Mouse (Mus musculus) myocyte (in vitro differentiated cells): ENCODE results near the gene Rnf217.

Experiments
- MAX ChIP-seq: IDR thresholded peaks from one replicate; pipeline ENCODE4 v1.6.1; 2011; ENCODE audit warnings: low read depth, mild to moderate bottlenecking, control low read depth
- MYOG ChIP-seq, 3 experiments: IDR thresholded peaks; one replicate each; pipeline ENCODE4 v1.6.1; 2011; ENCODE audit warnings: control low read depth in 2 of 3, low read depth in 2 of 3, mild to moderate bottlenecking in 2 of 3; ENCODE audit not compliant: insufficient read length in 2 of 3, control insufficient read depth in 1 of 3, insufficient read depth in 1 of 3
- POLR2A ChIP-seq: IDR thresholded peaks from one replicate; pipeline ENCODE4 v1.6.1; 2011; ENCODE audit warnings: low read depth, mild to moderate bottlenecking, control low read depth, moderate library complexity; ENCODE audit not compliant: insufficient read length
- POLR2AphosphoS2 ChIP-seq: IDR thresholded peaks from one replicate; pipeline ENCODE4 v1.6.1; 2011; ENCODE audit warnings: low read depth, control low read depth; ENCODE audit not compliant: insufficient read length
- TCF12 ChIP-seq: IDR thresholded peaks from one replicate; pipeline ENCODE4 v1.6.1; 2011; ENCODE audit warnings: mild to moderate bottlenecking, control low read depth; ENCODE audit not compliant: poor library complexity, insufficient read depth, severe bottlenecking

DNA sequence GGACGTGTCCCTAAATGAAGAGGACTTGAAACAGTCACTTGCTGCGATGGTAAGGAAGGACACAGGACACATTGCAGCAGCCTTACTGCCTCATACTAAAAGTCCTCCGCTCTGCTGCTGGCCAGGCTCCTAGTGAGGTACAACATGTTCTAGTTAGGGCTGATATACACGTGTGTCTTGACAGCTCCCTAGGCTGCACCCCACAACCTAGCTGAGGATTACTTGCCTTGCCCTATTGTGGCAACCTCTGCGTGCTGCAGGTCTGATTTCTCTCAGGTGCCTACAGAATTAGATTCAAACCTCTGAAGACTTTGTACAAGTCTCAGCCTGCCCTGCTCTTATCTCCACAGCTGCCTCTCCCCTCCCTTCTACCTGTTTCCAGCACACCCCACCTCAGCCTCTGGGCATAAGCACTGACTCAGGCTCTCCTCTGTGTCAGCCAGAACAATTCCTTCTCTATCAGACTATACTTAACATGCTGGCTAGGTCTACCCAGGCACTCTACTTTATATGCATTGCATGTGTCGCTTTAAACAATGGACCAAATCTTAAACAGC is 75.6 kb downstream of the Rnf217 start:
- TF ChIP-seq MYOG (IDR thresholded peaks at IDR 0.05; ENCODE audit: control insufficient read depth in 1 of 3, insufficient read depth in 1 of 3, insufficient read length in 2 of 3, low read depth in 2 of 3) (no peak), POLR2A (no peak), TCF12 (no peak), MAX (no peak), POLR2AphosphoS2 (no peak)
